In the genomic region with DNA sequence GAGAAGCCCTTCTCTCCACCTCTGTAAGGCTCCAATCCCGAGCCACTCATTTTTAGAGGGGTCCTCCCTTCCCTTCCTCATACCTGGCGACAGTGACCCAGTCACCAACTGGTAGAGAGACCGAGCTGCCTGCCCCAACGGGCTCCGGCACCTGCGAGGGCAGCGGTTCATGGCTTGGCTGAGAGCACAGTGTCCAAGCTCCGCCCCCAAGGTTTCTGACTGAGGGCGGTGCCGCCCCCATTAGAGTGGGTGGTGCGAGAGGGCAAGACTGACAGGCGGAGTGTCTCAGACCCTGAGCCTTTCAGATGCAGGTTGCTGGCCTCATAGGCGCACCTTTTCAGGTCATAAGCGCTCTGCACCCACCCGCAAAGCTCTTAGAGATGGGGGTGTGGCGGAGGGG, we compare ENCODE assay signal across 8 mouse cellular contexts. TPM values are rescaled to one million over a fixed set of nuclear protein-coding genes. Genes with fewer than 3 reads are reported as not detected.
DNase-seq lines count a peak whose midpoint lies in the region; ATAC-seq and TF ChIP-seq lines count a peak whose summit lies in the region.

No protein-coding gene starts in this region.

- H3K4me2 ChIP-seq in heart, postnatal 0 days (ENCODE audit: low read depth, low read length): peak overlapping the region; percentile 49
- peak overlapping the region; percentile 48 for H3K4me2 ChIP-seq in stomach, embryonic 16.5 days (ENCODE audit: low read depth, low read length)

- no peaks in the 10 kb centered on the region for H3K27me3 ChIP-seq in heart, postnatal 0 days (ENCODE audit: control insufficient read depth, insufficient read depth, low read length)
- peaks cover 43% of the 10 kb centered on the region for H3K27me3 ChIP-seq in limb, embryonic 10.5 days (ENCODE audit: low read depth, poor library complexity, severe bottlenecking)
- H3K27me3 ChIP-seq in stomach, embryonic 16.5 days (ENCODE audit: control insufficient read depth, insufficient read depth, low read length): no peaks in the 10 kb centered on the region; the same call in 1 of the 2 replicates

- no peak for TF ChIP-seq CTCF in heart, postnatal 0 days (IDR thresholded peaks at IDR 0.05; ENCODE audit: low read depth)

- peak overlapping the region; percentile 24 for H3K4me3 ChIP-seq in heart, postnatal 0 days (ENCODE audit: low read depth, low read length)
- peak overlapping the region; percentile 41 for H3K4me3 ChIP-seq in limb, embryonic 10.5 days
- H3K4me3 ChIP-seq in stomach, embryonic 16.5 days (replicated peaks; ENCODE audit: low read length): peak overlapping the region; percentile 29

- no peaks in the 10 kb centered on the region for H3K9me3 ChIP-seq in heart, postnatal 0 days (replicated peaks; ENCODE audit: control insufficient read depth, low read length)
- no peaks in the 10 kb centered on the region for H3K9me3 ChIP-seq in limb, embryonic 10.5 days (replicated peaks)
- no peaks in the 10 kb centered on the region for H3K9me3 ChIP-seq in stomach, embryonic 16.5 days (replicated peaks; ENCODE audit: control insufficient read depth, low read length)

- ATAC-seq in common myeloid progenitor, adult 5-6 weeks (replicated peaks; ENCODE audit: low read depth, poor library complexity, severe bottlenecking): peak; percentile 79
- ATAC-seq in heart, postnatal 0 days (ENCODE audit: insufficient read depth, low read depth): no peak
- ATAC-seq in stomach, embryonic 16.5 days (ENCODE audit: insufficient read depth, low FRiP score): no peak; the same call in 1 of the 2 replicates

- WGBS in heart, postnatal 0 days: 4% methylated on average over 16 of the region's 16 CpGs
- WGBS in limb, embryonic 10.5 days: 2% methylated on average over 16 of the region's 16 CpGs
- 2% methylated on average over 16 of the region's 16 CpGs for WGBS in stomach, embryonic 16.5 days

- peaks cover 15% of the 10 kb centered on the region for H3K4me1 ChIP-seq in heart, postnatal 0 days (ENCODE audit: control insufficient read depth, insufficient read depth)
- H3K4me1 ChIP-seq in limb, embryonic 10.5 days: peaks cover 50% of the 10 kb centered on the region
- peaks cover 29% of the 10 kb centered on the region for H3K4me1 ChIP-seq in stomach, embryonic 16.5 days (ENCODE audit: control insufficient read depth, insufficient read depth, low read length)

- no peak overlapping the region for H3K9ac ChIP-seq in heart, postnatal 0 days (replicated peaks; ENCODE audit: low read depth, low read length)
- no peak overlapping the region for H3K9ac ChIP-seq in stomach, embryonic 16.5 days (ENCODE audit: low read length)

- no peak for TF ChIP-seq EP300 in heart, postnatal 0 days (IDR thresholded peaks at IDR 0.05; ENCODE audit: low read depth)

- no peaks in the 10 kb centered on the region for H3K36me3 ChIP-seq in heart, postnatal 0 days (replicated peaks; ENCODE audit: control insufficient read depth, insufficient read depth, low read length)
- H3K36me3 ChIP-seq in limb, embryonic 10.5 days: no peaks in the 10 kb centered on the region
- no peaks in the 10 kb centered on the region for H3K36me3 ChIP-seq in stomach, embryonic 16.5 days (ENCODE audit: control insufficient read depth, insufficient read depth, low read length)

- no peak overlapping the region for H3K27ac ChIP-seq in heart, postnatal 0 days (ENCODE audit: low read depth)
- H3K27ac ChIP-seq in limb, embryonic 10.5 days: no peak overlapping the region
- H3K27ac ChIP-seq in stomach, embryonic 16.5 days (ENCODE audit: low read length): no peak overlapping the region

- peak; percentile 43 to 63 for DNase-seq in spleen, adult 18-20 months
- DNase-seq in spleen, adult 12 weeks (ENCODE audit: low spot score): no peak
- no peak for DNase-seq in heart, postnatal 0 days (ENCODE audit: low spot score)
- peak; percentile 58 for DNase-seq in limb, embryonic 10.5 days (ENCODE audit: low spot score)
- peak; percentile 42 for DNase-seq in mesoderm, embryonic 11.5 days (ENCODE audit: low read depth, low spot score)
- DNase-seq in frontal cortex, postnatal 14 days (ENCODE audit: low spot score in 2 of 2): no peak

RNA-seq across cellular contexts. Expression of a gene that starts 3.7 kb away (rescaled TPM):
- not detected in 2 replicates for total RNA-seq in common myeloid progenitor, adult 5-6 weeks (2017)
- total RNA-seq in heart, postnatal 0 days (2014; rRNA removed; ENCODE audit: low replicate concordance): 81.7 and 90.6 TPM in 2 replicates
- 41.8 and 44.5 TPM in 2 replicates for polyA plus RNA-seq in heart, postnatal 0 days (2015; fragmentation: Nextera tagmentation; extraction: Ambion mirVana)
- polyA plus RNA-seq in limb, embryonic 10.5 days (2016; fragmentation: Nextera tagmentation; extraction: Ambion mirVana): 0.14 and 0.18 TPM in 2 replicates
- polyA plus RNA-seq in stomach, embryonic 16.5 days (2015; fragmentation: Nextera tagmentation; extraction: Ambion mirVana): 2.3 and 2.6 TPM in 2 replicates

RNA-seq across cellular contexts. Expression of a gene that starts 28.5 kb away (rescaled TPM):
- 144 and 182 TPM in 2 replicates for total RNA-seq in common myeloid progenitor, adult 5-6 weeks (2017)
- total RNA-seq in heart, postnatal 0 days (2014; rRNA removed; ENCODE audit: low replicate concordance): 75.8 and 84.5 TPM in 2 replicates
- 19.9 and 21.1 TPM in 2 replicates for polyA plus RNA-seq in heart, postnatal 0 days (2015; fragmentation: Nextera tagmentation; extraction: Ambion mirVana)
- 54.2 and 68.9 TPM in 2 replicates for polyA plus RNA-seq in limb, embryonic 10.5 days (2016; fragmentation: Nextera tagmentation; extraction: Ambion mirVana)
- 35.9 and 40.5 TPM in 2 replicates for polyA plus RNA-seq in stomach, embryonic 16.5 days (2015; fragmentation: Nextera tagmentation; extraction: Ambion mirVana)

Comparison
In these comparisons a context has a peak if more than half of its experiments do, and no peak if none do; other contexts are left out.
1. DNase-seq: peak in spleen, adult 18-20 months (2 of 2), limb, embryonic 10.5 days (single experiment) and mesoderm, embryonic 11.5 days (single experiment); none in spleen, adult 12 weeks (single experiment), heart, postnatal 0 days (single experiment) and frontal cortex, postnatal 14 days (0 of 2).
2. RNA of a gene that starts 3.7 kb away (polyA plus RNA-seq): 41.8 to 44.5 TPM in heart, postnatal 0 days; 2.3 to 2.6 TPM in stomach, embryonic 16.5 days and 0.14 to 0.18 TPM in limb, embryonic 10.5 days; every median in the first group is over 10 times any median in the second.
3. Peak in every context shown above with its lines, with median percentiles within 50 percentile points of each other: H3K4me3 ChIP-seq.